Mouse (Mus musculus) olfactory bulb, adult 2 months (tissue): ENCODE measurements around the gene Olfr623.

Experiments
- CTCF ChIP-seq: fragments of 200-500 bp; IDR thresholded peaks from 2 replicates; pipeline ENCODE4 v1.5.1; 2012; ENCODE audit warnings: low read depth, mild to moderate bottlenecking, low read length, moderate library complexity; ENCODE audit not compliant: insufficient read depth
- POLR2A ChIP-seq: fragments of 200-500 bp; IDR thresholded peaks from 2 replicates; pipeline ENCODE4 v1.6.1; 2012; ENCODE audit warnings: mild to moderate bottlenecking, low read depth, low read length, moderate library complexity; ENCODE audit not compliant: insufficient read depth

GRCm38 (mm10) chr7:103642602-103643001 lies 20.9 kb downstream of the Olfr623 start, which contains the start of gene Olfr622:
- TF ChIP-seq CTCF = no peak
- TF ChIP-seq POLR2A = no peak
